Mouse (Mus musculus): ENCODE data around the gene Prg3.

DNA sequence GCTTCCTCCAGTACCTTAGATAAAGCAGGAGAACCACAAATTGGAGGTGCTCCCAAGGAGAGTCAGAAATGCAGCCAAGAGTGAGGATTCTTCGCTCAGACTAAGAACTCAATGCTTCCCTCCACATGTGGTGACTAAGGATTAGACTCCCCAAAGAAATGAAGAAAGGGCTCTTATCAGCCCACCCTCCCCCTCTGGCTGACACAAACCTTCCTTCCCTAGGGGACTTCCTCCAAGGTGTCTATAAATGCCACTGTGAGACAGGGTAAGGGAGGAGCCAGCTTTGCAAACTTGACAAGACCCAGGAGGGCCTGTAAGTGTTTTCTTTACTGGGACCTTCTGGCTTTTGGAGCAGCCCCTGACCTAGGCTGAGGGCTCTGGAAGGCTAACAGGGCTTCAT, 7.8 kb upstream of the Prg3 start, which contains the start of gene Prg2:
- TF ChIP-seq POLR2A (IDR thresholded peaks at IDR 0.05; ENCODE audit: control insufficient read depth in 1 of 2, insufficient read depth in 1 of 2, low read depth in 1 of 2, low read length in 2 of 2, poor library complexity in 1 of 2) (no peak), UBTF (IDR thresholded peaks at IDR 0.05; ENCODE audit: borderline replicate concordance, insufficient read depth, low read depth, low read length) (no peak), EP300 (IDR thresholded peaks at IDR 0.05; ENCODE audit: low read depth in 1 of 2, low read length in 2 of 2) (peak in 1 of 2 experiments; percentile 5; a peak in 3 of 4 replicates), ZC3H11A (IDR thresholded peaks at IDR 0.05; ENCODE audit: low read depth, low read length) (no peak), SIN3A (IDR thresholded peaks at IDR 0.05; ENCODE audit: low read length) (no peak)
